Mouse (Mus musculus): Measurements from ENCODE around the gene Plekhm1. TPM values are rescaled to one million over a fixed set of nuclear protein-coding genes. Genes with fewer than 3 reads are reported as not detected.

The Plekhm1 gene
- polyA plus RNA-seq, 1 experiment: 16.5 TPM

GRCm38 (mm10) chr11:103357710-103358109 is 54.8 kb downstream of the Plekhm1 start:
- H3K27ac ChIP-seq (ENCODE audit: insufficient read depth, low read length): no peak overlapping the region
- no peak overlapping the region for H3K4me3 ChIP-seq (ENCODE audit: insufficient read depth, low read length)
- no peak for TF ChIP-seq POLR2A (IDR thresholded peaks at IDR 0.05; ENCODE audit: extremely low read depth, insufficient read depth, low read length)
- TF ChIP-seq CTCF (IDR thresholded peaks at IDR 0.05; ENCODE audit: extremely low read depth, insufficient read depth, low read length): no peak
- no peaks in the 10 kb centered on the region for H3K4me1 ChIP-seq (ENCODE audit: control insufficient read depth, insufficient read depth, low read length)

- no peaks in the 10 kb centered on the region for H3K4me1 ChIP-seq (ENCODE audit: control insufficient read depth, insufficient read depth, low read length)
Measured at GRCm38 (mm10) chr11:103356938-103357670, 55.4 kb downstream of the Plekhm1 start.

GRCm38 (mm10) chr11:103356032-103356571 is 56.4 kb downstream of the Plekhm1 start:
- Histone ChIP-seq H3K27ac (ENCODE audit: insufficient read depth, low read length) (no peak overlapping the region), H3K4me1 (ENCODE audit: control insufficient read depth, insufficient read depth, low read length) (no peaks in the 10 kb centered on the region), H3K4me3 (ENCODE audit: insufficient read depth, low read length) (no peak overlapping the region)
- no peak for TF ChIP-seq CTCF (IDR thresholded peaks at IDR 0.05; ENCODE audit: extremely low read depth, insufficient read depth, low read length)

More at GRCm38 (mm10) chr11:103356938-103357670, 55.4 kb downstream of the Plekhm1 start:
- no peak for TF ChIP-seq CTCF (IDR thresholded peaks at IDR 0.05; ENCODE audit: extremely low read depth, insufficient read depth, low read length)
- TF ChIP-seq POLR2A (IDR thresholded peaks at IDR 0.05; ENCODE audit: extremely low read depth, insufficient read depth, low read length): no peak
- H3K27ac ChIP-seq (ENCODE audit: insufficient read depth, low read length): no peak overlapping the region
- no peak overlapping the region for H3K4me3 ChIP-seq (ENCODE audit: insufficient read depth, low read length)

GRCm38 (mm10) chr11:103355251-103355650 is 57.2 kb downstream of the Plekhm1 start:
- no peak for TF ChIP-seq POLR2A (IDR thresholded peaks at IDR 0.05; ENCODE audit: extremely low read depth, insufficient read depth, low read length)
- no peak for TF ChIP-seq CTCF (IDR thresholded peaks at IDR 0.05; ENCODE audit: extremely low read depth, insufficient read depth, low read length)
- Histone ChIP-seq H3K27ac (ENCODE audit: insufficient read depth, low read length) (no peak overlapping the region), H3K4me3 (ENCODE audit: insufficient read depth, low read length) (no peak overlapping the region), H3K4me1 (ENCODE audit: control insufficient read depth, insufficient read depth, low read length) (no peaks in the 10 kb centered on the region)

- no peaks in the 10 kb centered on the region for H3K4me1 ChIP-seq (ENCODE audit: control insufficient read depth, insufficient read depth, low read length)
- H3K27ac ChIP-seq (ENCODE audit: insufficient read depth, low read length): no peak overlapping the region
- no peak overlapping the region for H3K4me3 ChIP-seq (ENCODE audit: insufficient read depth, low read length)
- TF ChIP-seq CTCF (IDR thresholded peaks at IDR 0.05; ENCODE audit: extremely low read depth, insufficient read depth, low read length): no peak
- TF ChIP-seq POLR2A (IDR thresholded peaks at IDR 0.05; ENCODE audit: extremely low read depth, insufficient read depth, low read length): no peak
Measured at GRCm38 (mm10) chr11:103354033-103354432, 58.5 kb downstream of the Plekhm1 start.

- Histone ChIP-seq H3K4me1 (ENCODE audit: control insufficient read depth, insufficient read depth, low read length) (no peaks in the 10 kb centered on the region), H3K4me3 (ENCODE audit: insufficient read depth, low read length) (no peak overlapping the region), H3K27ac (ENCODE audit: insufficient read depth, low read length) (no peak overlapping the region)
- no peak for TF ChIP-seq POLR2A (IDR thresholded peaks at IDR 0.05; ENCODE audit: extremely low read depth, insufficient read depth, low read length)
- TF ChIP-seq CTCF (IDR thresholded peaks at IDR 0.05; ENCODE audit: extremely low read depth, insufficient read depth, low read length): no peak
Measured at GRCm38 (mm10) chr11:103352239-103352814, 60.2 kb downstream of the Plekhm1 start.

GRCm38 (mm10) chr11:103350711-103351315 is 61.7 kb downstream of the Plekhm1 start:
- Histone ChIP-seq H3K4me1 (ENCODE audit: control insufficient read depth, insufficient read depth, low read length) (no peaks in the 10 kb centered on the region), H3K27ac (ENCODE audit: insufficient read depth, low read length) (no peak overlapping the region), H3K4me3 (ENCODE audit: insufficient read depth, low read length) (no peak overlapping the region)
- TF ChIP-seq POLR2A (IDR thresholded peaks at IDR 0.05; ENCODE audit: extremely low read depth, insufficient read depth, low read length) (no peak), CTCF (IDR thresholded peaks at IDR 0.05; ENCODE audit: extremely low read depth, insufficient read depth, low read length) (no peak)

- Histone ChIP-seq H3K27ac (ENCODE audit: insufficient read depth, low read length) (no peak overlapping the region), H3K4me3 (ENCODE audit: insufficient read depth, low read length) (no peak overlapping the region), H3K4me1 (ENCODE audit: control insufficient read depth, insufficient read depth, low read length) (no peaks in the 10 kb centered on the region)
- no peak for TF ChIP-seq POLR2A (IDR thresholded peaks at IDR 0.05; ENCODE audit: extremely low read depth, insufficient read depth, low read length)
- TF ChIP-seq CTCF (IDR thresholded peaks at IDR 0.05; ENCODE audit: extremely low read depth, insufficient read depth, low read length): no peak
Measured at GRCm38 (mm10) chr11:103349699-103350098, 62.8 kb downstream of the Plekhm1 start.

- Histone ChIP-seq H3K27ac (ENCODE audit: insufficient read depth, low read length) (no peak overlapping the region), H3K4me3 (ENCODE audit: insufficient read depth, low read length) (no peak overlapping the region), H3K4me1 (ENCODE audit: control insufficient read depth, insufficient read depth, low read length) (no peaks in the 10 kb centered on the region)
- TF ChIP-seq POLR2A (IDR thresholded peaks at IDR 0.05; ENCODE audit: extremely low read depth, insufficient read depth, low read length): no peak
- TF ChIP-seq CTCF (IDR thresholded peaks at IDR 0.05; ENCODE audit: extremely low read depth, insufficient read depth, low read length): no peak
Measured at GRCm38 (mm10) chr11:103346657-103347056, 65.8 kb downstream of the Plekhm1 start.
